Mouse (Mus musculus) layer of hippocampus, postnatal 10 days (tissue): Measurements from ENCODE around the gene Mzf1. TPM values are rescaled to one million over a fixed set of nuclear protein-coding genes. Genes with fewer than 3 reads are reported as not detected.

Experiments used
- DNase-seq, 2 experiments: peaks; one replicate each; pipeline ENCODE4 v3.0.0; 2021; ENCODE audit warnings: low spot score in 2 of 2
- total RNA-seq, 2 experiments: library from RNA; stranded (reverse); gene quantifications; 2 replicates each; pipeline ENCODE4 v1.2.3; 2021

Mzf1 gene
- total RNA-seq, 2 experiments from 2014 or later = 14.3 to 17.7 TPM

- no peak for DNase-seq
These were observed 48.0 kb downstream of the Mzf1 start for GRCm38 (mm10) chr7:13006531-13006930.

GRCm38 (mm10) chr7:13006011-13006410 is 48.6 kb downstream of the Mzf1 start:
- DNase-seq = no peak

- DNase-seq = no peak
These were observed 51.2 kb downstream of the Mzf1 start for GRCm38 (mm10) chr7:13003380-13003779.

- no peak for DNase-seq
These were observed 53.0 kb downstream of the Mzf1 start for GRCm38 (mm10) chr7:13001584-13001983.

GRCm38 (mm10) chr7:12998851-12999250 is 55.7 kb downstream of the Mzf1 start, which contains the start of gene Trim28:
Trim28 (plus strand) TSS chr7:12999114.
- DNase-seq = no peak

GRCm38 (mm10) chr7:12998053-12998452 is 56.5 kb downstream of the Mzf1 start, which contains the start of gene Slc27a5:
Slc27a5 (minus strand) TSS chr7:12998192.
- DNase-seq = no peak

- DNase-seq = no peak
These were observed 57.3 kb downstream of the Mzf1 start for GRCm38 (mm10) chr7:12997230-12997629.

GRCm38 (mm10) chr7:12995862-12996261 is 58.7 kb downstream of the Mzf1 start:
- DNase-seq = no peak

- no peak for DNase-seq
These were observed 61.4 kb downstream of the Mzf1 start for GRCm38 (mm10) chr7:12993148-12993547.

Other genes with a start within 250 kb of the Mzf1 start
- gene Zfp329, start 235.9 kb downstream of the Mzf1 start, total RNA-seq = 10 to 100 TPM; 21.7 to 22.3 TPM
- 10 to 100 TPM; 13.6 to 21.8 TPM for gene Zfp110, start 220.0 kb downstream of the Mzf1 start, total RNA-seq
- 1 to 10 TPM; 6.0 to 8.9 TPM for gene Zfp128, start 173.6 kb downstream of the Mzf1 start, total RNA-seq
- gene Zscan22, start 156.9 kb downstream of the Mzf1 start, total RNA-seq = 10 to 100 TPM; 12.1 to 13.1 TPM
- gene Rps5, start 132.5 kb downstream of the Mzf1 start, total RNA-seq = 100 to 1,000 TPM; 535 to 542 TPM
- 1 to 10 TPM; 1.2 TPM for gene Rnf225, start 127.3 kb downstream of the Mzf1 start, total RNA-seq
- 10 to 100 TPM; 14.7 to 15.7 TPM for gene Zfp324, start 88.9 kb downstream of the Mzf1 start, total RNA-seq
- gene Zfp446, start 76.9 kb downstream of the Mzf1 start, total RNA-seq = 1 to 10 TPM; 7.1 to 7.7 TPM
- not detected for gene Slc27a5, start 56.6 kb downstream of the Mzf1 start, total RNA-seq
- gene Trim28, start 55.6 kb downstream of the Mzf1 start, total RNA-seq = 100 to 1,000 TPM; 279 to 301 TPM
- gene Zbtb45, start 44.7 kb downstream of the Mzf1 start, total RNA-seq = 10 to 100 TPM; 25.8 to 27.3 TPM
- gene Chmp2a, start 20.0 kb downstream of the Mzf1 start, total RNA-seq = 100 to 1,000 TPM; 133 to 151 TPM
- gene Ube2m, start 16.5 kb downstream of the Mzf1 start, total RNA-seq = 100 to 1,000 TPM; 198 to 220 TPM
- not detected for gene Vmn1r85, start 40.4 kb upstream of the Mzf1 start, total RNA-seq
- not detected for gene Vmn1r86, start 65.2 kb upstream of the Mzf1 start, total RNA-seq
- gene Vmn1r87, start 85.4 kb upstream of the Mzf1 start, total RNA-seq = not detected
- under 1 TPM; 0.11 to 0.25 TPM for gene Vmn1r88, start 104.8 kb upstream of the Mzf1 start, total RNA-seq
- gene Vmn1r89, start 158.3 kb upstream of the Mzf1 start, total RNA-seq = not detected
- gene Lig1, start 222.5 kb upstream of the Mzf1 start, total RNA-seq = 10 to 100 TPM; 11.0 to 14.7 TPM
- gene Zswim9, start 224.0 kb upstream of the Mzf1 start, total RNA-seq = 10 to 100 TPM; 11.4 to 12.8 TPM